Mouse (Mus musculus): ENCODE data around the gene 4930442H23Rik.
A peak's percentile ranks its signal among the peaks of the same experiment; 100 is the strongest.

DNA sequence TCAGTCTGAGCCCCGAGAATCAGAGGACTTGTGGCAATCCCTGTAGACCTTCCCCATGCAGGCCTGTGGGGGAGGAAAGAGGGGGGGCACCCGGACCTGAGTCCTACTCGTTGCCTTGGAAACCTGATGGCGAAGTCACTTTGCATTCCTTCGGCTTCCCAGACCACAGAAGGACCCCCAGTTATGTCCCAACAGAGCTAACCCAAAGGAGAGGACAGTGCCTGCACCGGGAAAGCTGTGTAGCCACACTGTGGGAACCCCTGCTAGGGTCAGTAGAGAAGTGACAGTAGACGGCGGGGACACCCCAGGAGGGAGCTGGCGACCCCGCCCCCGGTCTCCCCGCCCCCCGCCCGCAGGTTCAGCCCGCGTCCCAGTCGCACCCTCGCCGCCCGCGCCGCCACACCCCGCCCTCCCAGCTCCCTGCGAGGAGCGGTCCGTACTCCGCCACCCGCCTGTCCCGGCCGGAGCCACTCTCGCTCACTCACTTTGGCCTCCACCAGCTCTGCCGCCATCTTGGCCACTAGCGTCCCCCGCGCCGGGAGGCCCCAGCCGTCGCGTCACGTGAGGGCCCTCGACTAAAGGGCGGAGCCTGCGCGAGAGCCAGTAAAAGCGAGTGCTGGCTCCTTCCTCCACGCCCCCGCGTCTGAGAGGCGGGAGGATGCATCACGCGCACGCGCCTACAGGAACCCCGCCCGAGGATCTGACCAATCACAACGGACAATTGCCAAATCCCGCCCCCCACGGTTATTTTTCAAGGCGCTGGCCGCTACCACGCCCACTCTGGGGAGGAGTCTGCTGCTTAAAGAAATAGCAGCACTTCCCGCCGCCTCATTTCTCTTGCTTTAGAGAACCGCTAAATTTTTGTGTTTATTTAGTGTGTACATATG is 16.2 kb downstream of the 4930442H23Rik start, which contains the start of gene Pias4:
- no peak for TF ChIP-seq CTCF (IDR thresholded peaks at IDR 0.05; ENCODE audit: insufficient read depth, low read depth, low read length)
- peak; percentile 87; the same call in 1 of the 2 replicates for TF ChIP-seq POLR2A (IDR thresholded peaks at IDR 0.05; ENCODE audit: insufficient read depth, low read depth, low read length)

All from olfactory bulb, adult 2 months (tissue).